Mouse (Mus musculus) megakaryocyte, embryonic 14.5 days (primary cell): ENCODE measurements around the gene Rnf43.

Experiments used
- FLI1 ChIP-seq: IDR thresholded peaks from 2 replicates; pipeline ENCODE4 v1.6.1; 2012; ENCODE audit warnings: low read length, inconsistent platforms, mixed read lengths
- GATA1 ChIP-seq: IDR thresholded peaks from 3 replicates; pipeline ENCODE4 v1.6.1; 2012; ENCODE audit warnings: mixed read lengths, low read length, inconsistent platforms, borderline replicate concordance

GRCm38 (mm10) chr11:87748132-87749119, 85.9 kb downstream of the Rnf43 start:
- TF ChIP-seq GATA1 (no peak), FLI1 (no peak)
